Mouse (Mus musculus) heart, postnatal 0 days (tissue): Measurements from ENCODE around the gene Atg7. TPM values are rescaled to one million over a fixed set of nuclear protein-coding genes. Genes with fewer than 3 reads are reported as not detected.

Experiments
- ATAC-seq: fragments of 200-750 bp; cut with Nextera tagmentation; 2 replicates; pipeline ENCODE4 v1.8.0; 2017; ENCODE audit warnings: low read depth, moderate number of reproducible peaks, moderate library complexity; ENCODE audit not compliant: insufficient read depth
- DNase-seq: peaks from one replicate; pipeline ENCODE4 v3.0.0-alpha.2; 2016; ENCODE audit warnings: low spot score
- H3K27ac ChIP-seq: fragments of 300-500 bp; sonication (generic); 2 replicates; pipeline ENCODE4 v1.5.1; 2014; ENCODE audit warnings: low read depth, mild to moderate bottlenecking
- H3K27me3 ChIP-seq: fragments of 300-500 bp; sonication (generic); 2 replicates; pipeline ENCODE4 v1.6.1; 2014; ENCODE audit warnings: low read length, mixed read lengths; ENCODE audit not compliant: control insufficient read depth, insufficient read depth
- H3K36me3 ChIP-seq: fragments of 300-500 bp; sonication (generic); replicated peaks from 2 replicates; pipeline ENCODE4 v1.6.1; 2014; ENCODE audit warnings: low read length, mixed read lengths; ENCODE audit not compliant: control insufficient read depth, insufficient read depth
- H3K4me1 ChIP-seq: fragments of 300-500 bp; sonication (generic); 2 replicates; pipeline ENCODE4 v1.6.1; 2014; ENCODE audit warnings: antibody characterized with exemption; ENCODE audit not compliant: control insufficient read depth, insufficient read depth
- H3K4me2 ChIP-seq: fragments of 300-500 bp; sonication (generic); 2 replicates; pipeline ENCODE4 v1.6.1; 2014; ENCODE audit warnings: low read depth, mild to moderate bottlenecking, low read length, moderate library complexity
- H3K4me3 ChIP-seq: fragments of 300-500 bp; sonication (generic); 2 replicates; pipeline ENCODE4 v1.5.1; 2014; ENCODE audit warnings: low read depth, low read length
- H3K9ac ChIP-seq: fragments of 300-500 bp; sonication (generic); replicated peaks from 2 replicates; pipeline ENCODE4 v1.6.1; 2014; ENCODE audit warnings: low read depth, low read length, mixed read lengths
- H3K9me3 ChIP-seq: fragments of 300-500 bp; sonication (generic); replicated peaks from 2 replicates; pipeline ENCODE4 v1.6.1; 2016; ENCODE audit warnings: low read length; ENCODE audit not compliant: control insufficient read depth
- CTCF ChIP-seq: IDR thresholded peaks from 2 replicates; pipeline ENCODE4 v1.5.1; 2016; ENCODE audit warnings: antibody characterized with exemption, control low read depth, low read depth
- EP300 ChIP-seq: IDR thresholded peaks from 2 replicates; pipeline ENCODE4 v1.6.1; 2016; ENCODE audit warnings: antibody characterized with exemption, low read depth
- WGBS: fragments of 180-500 bp; shearing (Covaris S2); extraction: QIAGEN DNeasy Blood & Tissue Kit; methylation state at CpG from one replicate; pipeline ENCODE4 v1.1.7; 2014; 5-methylcytosine and 5-hydroxymethylcytosine counted together
- polyA plus RNA-seq: library from polyadenylated mRNA; unstranded; fragments of >200 nt; fragmentation: Nextera tagmentation; extraction: Ambion mirVana; gene quantifications from 2 replicates; pipeline ENCODE4 v1.2.1, GENCODE M21; 2015
- total RNA-seq: library from RNA; depleted of rRNA; stranded (reverse); fragments of >200 nt; gene quantifications from 2 replicates; pipeline ENCODE4 v1.2.3, GENCODE M21; 2014; ENCODE audit warnings: low replicate concordance

The Atg7 gene
- total and polyA plus RNA-seq, 2 experiments from 2014 or later, result 13.8 to 14.8 TPM

DNA sequence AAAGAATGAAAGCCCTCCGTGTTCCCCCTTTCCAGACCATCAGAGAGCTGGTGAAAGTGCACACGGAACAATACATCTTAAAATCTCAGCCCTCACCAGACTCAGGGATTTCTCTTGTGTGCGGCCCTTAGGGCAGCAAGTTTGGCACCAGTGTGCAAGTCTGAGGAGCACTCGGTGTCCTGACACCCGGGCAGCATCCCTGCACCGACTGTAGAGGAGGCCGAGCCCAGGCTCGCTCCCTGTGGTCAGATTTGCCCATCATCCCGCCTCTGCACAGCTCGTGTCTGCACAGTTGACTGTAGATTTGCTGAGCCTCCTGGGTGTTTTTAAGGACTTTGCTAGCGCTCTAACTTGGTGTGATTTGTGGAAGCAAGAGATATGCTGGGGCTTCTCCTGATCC is 94.3 kb downstream of the Atg7 start:
- WGBS, result 84% methylated on average over 11 of the region's 11 CpGs
- H3K4me3 ChIP-seq, result no peak overlapping the region

GRCm38 (mm10) chr6:114737931-114738759 is 95.2 kb downstream of the Atg7 start:
- H3K36me3 ChIP-seq, result peaks cover 4% of the 10 kb centered on the region; the same call in 1 of the 2 replicates
- peak overlapping the region; percentile 65 for H3K4me2 ChIP-seq
- H3K4me1 ChIP-seq, result 0 out of 2 replicates have a peak, but pooled peaks cover 3% of the 10 kb centered on the region
- DNase-seq, result no peak
- H3K9me3 ChIP-seq, result no peaks in the 10 kb centered on the region
- WGBS, result 13% methylated on average over 42 of the region's 46 CpGs
- no peak for ATAC-seq
- TF ChIP-seq CTCF, result no peak
- TF ChIP-seq EP300, result no peak
- H3K27me3 ChIP-seq, result no peaks in the 10 kb centered on the region
- peak overlapping the region; percentile 12 for H3K9ac ChIP-seq
- H3K4me3 ChIP-seq, result peak overlapping the region; percentile 35
- H3K27ac ChIP-seq, result no peak overlapping the region

More for the DNA sequence above, 94.3 kb downstream of the Atg7 start:
- Histone ChIP-seq H3K4me1 (0 out of 2 replicates have a peak, but pooled peaks cover 3% of the 10 kb centered on the region), H3K36me3 (peaks cover 4% of the 10 kb centered on the region; the same call in 1 of the 2 replicates), H3K9ac (no peak overlapping the region), H3K9me3 (no peaks in the 10 kb centered on the region), H3K27ac (no peak overlapping the region), H3K27me3 (no peaks in the 10 kb centered on the region), H3K4me2 (no peak overlapping the region)
- DNase-seq (no peak), ATAC-seq (no peak)
- no peak for TF ChIP-seq CTCF
- TF ChIP-seq EP300, result no peak

GRCm38 (mm10) chr6:114738760-114739112 is 95.8 kb downstream of the Atg7 start:
- no peaks in the 10 kb centered on the region for H3K27me3 ChIP-seq
- TF ChIP-seq EP300, result no peak
- TF ChIP-seq CTCF, result no peak
- 85% methylated on average over 4 of the region's 4 CpGs for WGBS
- H3K36me3 ChIP-seq, result peaks cover 4% of the 10 kb centered on the region; the same call in 1 of the 2 replicates
- no peaks in the 10 kb centered on the region for H3K9me3 ChIP-seq
- ATAC-seq, result no peak
- H3K9ac ChIP-seq, result no peak overlapping the region
- no peak for DNase-seq
- H3K4me3 ChIP-seq, result 0 out of 2 replicates have a peak overlapping the region, but pooled peaks have one; percentile 35
- 0 out of 2 replicates have a peak, but pooled peaks cover 3% of the 10 kb centered on the region for H3K4me1 ChIP-seq
- H3K27ac ChIP-seq, result no peak overlapping the region
- H3K4me2 ChIP-seq, result peak overlapping the region; percentile 65; the same call in 1 of the 2 replicates

- no peak for ATAC-seq
- 86% methylated on average over 12 of the region's 12 CpGs for WGBS
- H3K9ac ChIP-seq, result no peak overlapping the region
- TF ChIP-seq EP300 (no peak), CTCF (no peak)
- H3K4me1 ChIP-seq, result 0 out of 2 replicates have a peak, but pooled peaks cover 3% of the 10 kb centered on the region
- H3K27me3 ChIP-seq, result no peaks in the 10 kb centered on the region
- H3K4me2 ChIP-seq, result no peak overlapping the region
- H3K4me3 ChIP-seq, result no peak overlapping the region
- no peaks in the 10 kb centered on the region for H3K36me3 ChIP-seq
- no peak for DNase-seq
- no peak overlapping the region for H3K27ac ChIP-seq
- no peaks in the 10 kb centered on the region for H3K9me3 ChIP-seq
Measured at GRCm38 (mm10) chr6:114742209-114743003, 99.5 kb downstream of the Atg7 start.

- H3K4me1 ChIP-seq, result no peaks in the 10 kb centered on the region
- ATAC-seq (no peak), DNase-seq (no peak)
- H3K27ac ChIP-seq, result no peak overlapping the region
- H3K4me2 ChIP-seq, result no peak overlapping the region
- 92% methylated on average over 8 of the region's 8 CpGs for WGBS
- no peak overlapping the region for H3K9ac ChIP-seq
- H3K36me3 ChIP-seq, result no peaks in the 10 kb centered on the region
- no peaks in the 10 kb centered on the region for H3K9me3 ChIP-seq
- no peak for TF ChIP-seq CTCF
- no peak for TF ChIP-seq EP300
- H3K27me3 ChIP-seq, result no peaks in the 10 kb centered on the region
- no peak overlapping the region for H3K4me3 ChIP-seq
Measured at GRCm38 (mm10) chr6:114743126-114743525, 100.2 kb downstream of the Atg7 start.
